ENCODE assay signal across 8 mouse cellular contexts in the genomic region with DNA sequence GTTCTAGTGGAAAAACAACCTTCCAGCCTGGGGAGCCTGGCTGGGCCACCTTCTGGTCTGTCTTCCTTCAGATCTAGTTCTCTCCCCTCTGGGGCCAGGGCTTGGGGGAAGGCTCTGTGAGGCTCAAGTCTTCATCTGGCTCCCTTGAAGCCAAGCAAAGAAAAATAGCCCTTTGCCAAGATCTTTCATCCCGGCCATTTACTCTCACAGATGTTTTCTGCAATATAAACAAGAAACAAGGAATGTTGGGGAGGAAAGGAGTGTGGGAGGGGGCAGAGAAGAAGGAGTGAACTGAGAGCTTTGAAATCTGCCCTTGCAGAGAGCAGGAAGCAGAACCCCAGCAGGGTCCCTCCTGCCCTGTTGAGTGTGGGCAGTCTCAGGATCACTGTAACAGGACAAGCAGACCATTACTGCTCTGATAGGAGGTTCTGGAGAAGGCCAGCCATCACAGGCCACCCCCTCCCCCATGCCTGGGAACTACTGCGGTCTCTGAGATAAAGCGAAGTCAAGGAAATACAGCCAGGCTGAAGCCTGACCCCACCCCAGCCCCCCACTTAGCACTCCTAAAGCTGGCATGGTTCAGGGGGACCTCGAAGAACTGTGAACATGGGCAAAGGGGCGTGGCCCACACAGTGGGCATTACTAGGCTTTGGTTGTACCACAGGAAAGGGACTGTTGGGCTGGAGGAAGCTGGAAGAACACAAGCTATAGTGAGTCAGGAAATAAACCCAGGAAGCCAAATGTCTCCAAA.
DNase-seq lines count a peak whose midpoint lies in the region; ATAC-seq and TF ChIP-seq lines count a peak whose summit lies in the region.

No protein-coding gene starts in this region.

- H3K9ac ChIP-seq in forebrain, embryonic 13.5 days, result no peak overlapping the region
- no peak overlapping the region for H3K9ac ChIP-seq in limb, embryonic 15.5 days
- H3K9ac ChIP-seq in stomach, embryonic 15.5 days, result no peak overlapping the region

- WGBS in forebrain, embryonic 10.5 days, result 77% methylated on average over 5 of the region's 5 CpGs
- 85% methylated on average over 5 of the region's 5 CpGs for WGBS in forebrain, embryonic 13.5 days
- 55% methylated on average over 5 of the region's 5 CpGs for WGBS in spleen, adult 2 months
- WGBS in limb, embryonic 15.5 days, result 39% methylated on average over 5 of the region's 5 CpGs
- WGBS in stomach, embryonic 15.5 days, result 28% methylated on average over 5 of the region's 5 CpGs

- peak overlapping the region; percentile 76 for H3K27ac ChIP-seq in forebrain, embryonic 10.5 days
- H3K27ac ChIP-seq in forebrain, embryonic 13.5 days, result no peak overlapping the region
- H3K27ac ChIP-seq in spleen, adult 2 months (ENCODE audit: insufficient read depth, low read length), result peak overlapping the region; percentile 53
- peak overlapping the region; percentile 74 for H3K27ac ChIP-seq in limb, embryonic 15.5 days
- H3K27ac ChIP-seq in stomach, embryonic 15.5 days, result peak overlapping the region; percentile 92

- TF ChIP-seq POLR2A in spleen, adult 2 months (IDR thresholded peaks at IDR 0.05; ENCODE audit: low read depth, low read length), result no peak

- no peak overlapping the region for H3K4me2 ChIP-seq in forebrain, embryonic 13.5 days
- no peak overlapping the region for H3K4me2 ChIP-seq in limb, embryonic 15.5 days
- H3K4me2 ChIP-seq in stomach, embryonic 15.5 days, result peak overlapping the region; percentile 11; the same call in 1 of the 2 replicates

- ATAC-seq in forebrain, embryonic 13.5 days, result no peak
- ATAC-seq in limb, embryonic 15.5 days (ENCODE audit: insufficient number of reproducible peaks, low FRiP score, low TSS enrichment, low read depth), result no peak; the same call in 1 of the 2 replicates
- ATAC-seq in stomach, embryonic 15.5 days (ENCODE audit: insufficient read depth, low FRiP score, low read depth), result peak; percentile 61

- no peaks in the 10 kb centered on the region for H3K27me3 ChIP-seq in forebrain, embryonic 10.5 days (ENCODE audit: poor library complexity, severe bottlenecking)
- no peaks in the 10 kb centered on the region for H3K27me3 ChIP-seq in forebrain, embryonic 13.5 days
- H3K27me3 ChIP-seq in spleen, adult 2 months (ENCODE audit: control insufficient read depth, insufficient read depth, low read length), result no peaks in the 10 kb centered on the region
- no peaks in the 10 kb centered on the region for H3K27me3 ChIP-seq in limb, embryonic 15.5 days
- H3K27me3 ChIP-seq in stomach, embryonic 15.5 days (replicated peaks), result no peaks in the 10 kb centered on the region

- no peak overlapping the region for H3K4me3 ChIP-seq in forebrain, embryonic 10.5 days
- no peak overlapping the region for H3K4me3 ChIP-seq in forebrain, embryonic 13.5 days
- H3K4me3 ChIP-seq in spleen, adult 2 months (ENCODE audit: extremely low read depth, insufficient read depth, insufficient read length), result no peak overlapping the region
- H3K4me3 ChIP-seq in limb, embryonic 15.5 days, result no peak overlapping the region
- H3K4me3 ChIP-seq in stomach, embryonic 15.5 days (replicated peaks), result no peak overlapping the region

- peaks cover 46% of the 10 kb centered on the region for H3K4me1 ChIP-seq in forebrain, embryonic 10.5 days
- peaks cover 33% of the 10 kb centered on the region for H3K4me1 ChIP-seq in forebrain, embryonic 13.5 days
- peaks cover 32% of the 10 kb centered on the region for H3K4me1 ChIP-seq in spleen, adult 2 months (ENCODE audit: control insufficient read depth, insufficient read depth, insufficient read length)
- peaks cover 53% of the 10 kb centered on the region for H3K4me1 ChIP-seq in limb, embryonic 15.5 days
- peaks cover 53% of the 10 kb centered on the region for H3K4me1 ChIP-seq in stomach, embryonic 15.5 days

- H3K36me3 ChIP-seq in forebrain, embryonic 10.5 days (replicated peaks), result no peaks in the 10 kb centered on the region
- H3K36me3 ChIP-seq in forebrain, embryonic 13.5 days (ENCODE audit: poor library complexity, severe bottlenecking), result no peaks in the 10 kb centered on the region
- no peaks in the 10 kb centered on the region for H3K36me3 ChIP-seq in spleen, adult 2 months (ENCODE audit: control insufficient read depth, insufficient read depth, low read length)
- no peaks in the 10 kb centered on the region for H3K36me3 ChIP-seq in limb, embryonic 15.5 days
- no peaks in the 10 kb centered on the region for H3K36me3 ChIP-seq in stomach, embryonic 15.5 days

- no peaks in the 10 kb centered on the region for H3K9me3 ChIP-seq in forebrain, embryonic 10.5 days
- no peaks in the 10 kb centered on the region for H3K9me3 ChIP-seq in forebrain, embryonic 13.5 days (replicated peaks)
- H3K9me3 ChIP-seq in limb, embryonic 15.5 days, result no peaks in the 10 kb centered on the region
- H3K9me3 ChIP-seq in stomach, embryonic 15.5 days, result no peaks in the 10 kb centered on the region

- TF ChIP-seq CTCF in spleen, adult 2 months (IDR thresholded peaks at IDR 0.05; ENCODE audit: extremely low read depth, insufficient read depth, insufficient read length, insufficient replicate concordance), result no peak

- DNase-seq in forebrain, embryonic 10.5 days (ENCODE audit: extremely low spot score, low spot score), result no peak
- DNase-seq in spleen, adult 2 months (ENCODE audit: low read depth in 1 of 2, low spot score in 2 of 2), result no peak
- DNase-seq in spleen, postnatal 4 days (ENCODE audit: low spot score in 2 of 2), result no peak
- no peak for DNase-seq in frontal cortex, postnatal 10 days (ENCODE audit: low spot score in 2 of 2)
- no peak for DNase-seq in layer of hippocampus, adult 18-20 months (ENCODE audit: low spot score in 2 of 2)
